Mouse (Mus musculus): ENCODE data around the gene Lmbrd1. TPM values are rescaled to one million over a fixed set of nuclear protein-coding genes. Genes with fewer than 3 reads are reported as not detected.
"Not testable (repeated sequence)": the region's sequence is repeated elsewhere in the genome, so short reads cannot be mapped to it uniquely, and the experiment has no call there.

The Lmbrd1 gene
- polyA plus RNA-seq, 1 experiment: 44.6 TPM

DNA sequence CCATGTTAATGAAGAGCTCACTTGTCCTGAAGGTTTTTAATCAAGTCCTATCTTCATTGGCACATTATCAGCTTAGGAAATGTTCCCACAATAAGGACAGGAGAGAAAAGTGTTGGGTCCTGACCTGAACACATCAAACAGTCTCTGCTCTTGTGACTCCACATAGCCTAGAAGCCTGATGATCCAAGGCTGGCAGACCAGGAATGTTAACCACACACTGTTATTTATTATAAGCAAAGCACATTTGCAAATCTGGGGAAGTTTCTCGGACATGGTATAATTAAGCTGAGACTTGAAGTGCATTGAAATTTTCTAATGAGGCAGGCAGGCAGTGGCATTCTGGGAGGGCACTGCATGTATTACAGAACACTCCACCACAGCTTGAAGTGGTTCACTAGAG is 41.8 kb downstream of the Lmbrd1 start:
- no peak for DNase-seq (ENCODE audit: low spot score)

DNA sequence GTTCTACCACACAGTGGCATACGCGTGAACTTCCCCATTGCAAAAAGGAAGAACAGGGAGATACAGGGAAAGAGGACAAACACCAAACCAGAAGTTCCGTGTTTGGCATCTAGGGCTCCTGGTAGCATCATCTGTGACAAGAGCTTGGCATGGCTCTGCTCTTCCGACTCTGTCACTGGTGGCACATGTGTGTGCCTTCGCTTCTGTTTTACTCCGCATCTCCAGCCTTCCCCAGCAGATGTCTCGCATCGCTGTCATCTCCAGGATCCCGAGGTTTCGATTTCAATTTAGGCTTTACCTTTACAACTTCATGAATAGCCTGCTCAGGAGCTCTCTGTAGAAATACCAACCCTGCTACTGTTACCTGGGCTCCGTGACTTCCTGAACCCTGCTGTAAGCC is 51.4 kb downstream of the Lmbrd1 start:
- DNase-seq (ENCODE audit: low spot score): no peak

DNA sequence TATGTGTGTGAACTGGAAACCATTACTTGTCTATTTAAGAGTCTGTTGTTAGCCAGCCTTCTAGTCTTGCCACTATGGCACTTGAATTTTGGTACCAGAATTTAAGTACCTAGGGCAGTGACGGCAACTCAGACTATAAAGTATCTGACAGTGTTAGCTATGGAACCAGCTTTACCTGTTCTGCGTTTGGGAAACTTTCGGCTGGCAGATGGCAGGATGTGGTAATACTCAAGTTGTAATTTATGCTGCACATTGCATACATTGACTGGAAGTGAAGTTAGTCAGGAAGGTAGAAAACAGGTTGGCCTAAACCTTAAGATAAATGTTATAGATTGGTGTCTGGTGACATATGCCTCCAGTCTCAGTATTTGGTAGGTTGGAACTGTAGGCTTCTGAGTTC is 53.9 kb downstream of the Lmbrd1 start:
- DNase-seq (ENCODE audit: low spot score): no peak

DNA sequence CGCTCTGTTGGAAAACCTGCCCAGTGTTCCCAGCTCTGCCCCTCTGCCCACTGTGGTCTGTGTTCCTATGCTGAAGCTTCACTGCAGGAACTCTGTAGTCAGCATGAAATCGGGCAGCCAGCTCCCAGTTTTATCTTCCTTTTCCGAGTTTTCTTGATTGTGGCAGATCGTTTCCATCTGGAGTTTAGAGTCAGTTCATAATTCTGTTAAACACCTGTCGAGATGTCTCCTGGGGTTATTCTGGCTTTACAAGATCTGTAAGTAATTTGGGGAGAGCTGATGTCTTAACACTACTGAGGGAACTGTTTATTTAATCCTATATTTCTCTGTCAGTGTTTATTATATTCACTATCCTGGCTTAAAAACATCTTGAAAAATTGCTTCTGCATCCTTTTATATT is 56.4 kb downstream of the Lmbrd1 start:
- DNase-seq (ENCODE audit: low spot score): no peak

DNA sequence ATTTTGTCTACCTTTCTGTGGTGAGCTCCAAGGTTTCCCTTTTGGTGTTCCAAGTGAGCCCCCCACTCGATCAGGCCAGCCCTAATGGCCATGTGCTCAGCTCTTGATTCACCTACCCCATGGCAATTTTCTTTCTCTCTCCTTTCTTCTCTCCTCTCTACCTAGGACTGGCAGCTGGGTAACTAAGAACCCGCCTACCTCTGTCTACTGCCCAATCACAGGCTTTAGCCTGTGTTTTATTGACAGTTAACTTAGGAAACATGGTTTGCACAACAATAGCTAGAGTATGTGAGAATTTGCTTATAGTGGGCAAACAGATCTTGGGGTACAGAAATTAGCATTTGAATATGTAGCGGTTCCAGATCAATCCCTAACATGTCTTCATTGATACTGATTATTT is 62.5 kb downstream of the Lmbrd1 start:
- no peak for DNase-seq (ENCODE audit: low spot score)

DNA sequence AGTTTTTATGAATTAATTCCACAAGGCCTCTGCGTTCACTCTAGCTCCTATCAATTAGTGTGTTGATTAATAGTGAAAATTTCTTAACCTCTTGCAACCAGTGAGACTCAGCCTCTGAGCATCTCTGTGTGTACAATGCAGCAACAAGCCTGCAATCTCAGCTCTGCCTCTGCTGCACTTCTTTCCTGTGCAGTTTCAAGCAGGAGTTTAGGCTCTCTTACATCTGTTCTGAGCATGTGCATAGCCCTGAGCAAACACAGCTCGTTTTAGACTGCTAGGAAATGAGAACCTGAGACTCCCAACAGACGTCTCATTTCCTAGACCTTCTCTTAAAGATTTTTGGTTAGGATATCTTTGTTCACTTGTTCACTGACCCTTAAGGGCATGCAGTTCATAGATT is 63.1 kb downstream of the Lmbrd1 start:
- no peak for DNase-seq (ENCODE audit: low spot score)

DNA sequence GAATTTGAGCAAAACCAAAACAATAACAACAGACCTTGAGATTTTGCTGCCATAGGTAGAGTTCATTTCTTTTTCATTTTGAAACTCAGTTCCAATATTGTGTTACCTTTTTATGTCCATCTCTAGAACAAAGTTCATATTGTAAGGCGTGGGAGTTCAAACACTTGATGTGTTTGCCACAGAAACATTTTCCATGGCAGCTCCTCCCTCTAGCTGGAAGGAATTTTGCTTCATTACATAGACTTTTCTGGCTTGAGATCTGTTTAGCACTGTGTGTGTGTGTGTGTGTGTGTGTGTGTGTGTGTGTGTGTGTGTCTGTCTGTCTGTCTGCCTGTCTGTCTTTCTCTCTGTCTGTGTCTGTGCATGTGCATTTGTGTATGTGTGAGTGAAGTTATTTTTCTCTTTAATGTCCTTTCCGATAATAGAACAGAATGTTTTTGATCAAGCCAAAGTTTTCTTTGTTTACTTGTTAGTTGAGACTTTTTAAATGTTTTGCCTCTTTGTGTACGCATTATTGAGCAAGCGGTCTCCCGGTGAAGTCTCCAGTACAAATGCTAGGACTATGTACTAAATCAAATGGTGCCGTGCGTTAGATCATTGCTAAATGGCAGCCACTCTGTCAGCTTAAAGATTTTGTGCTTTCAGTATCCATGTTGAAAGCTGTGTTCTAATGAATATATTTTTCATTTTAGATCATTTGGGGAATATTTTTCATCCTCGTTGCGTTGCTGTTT is 64.9 kb downstream of the Lmbrd1 start:
- DNase-seq (ENCODE audit: low spot score): no peak

DNA sequence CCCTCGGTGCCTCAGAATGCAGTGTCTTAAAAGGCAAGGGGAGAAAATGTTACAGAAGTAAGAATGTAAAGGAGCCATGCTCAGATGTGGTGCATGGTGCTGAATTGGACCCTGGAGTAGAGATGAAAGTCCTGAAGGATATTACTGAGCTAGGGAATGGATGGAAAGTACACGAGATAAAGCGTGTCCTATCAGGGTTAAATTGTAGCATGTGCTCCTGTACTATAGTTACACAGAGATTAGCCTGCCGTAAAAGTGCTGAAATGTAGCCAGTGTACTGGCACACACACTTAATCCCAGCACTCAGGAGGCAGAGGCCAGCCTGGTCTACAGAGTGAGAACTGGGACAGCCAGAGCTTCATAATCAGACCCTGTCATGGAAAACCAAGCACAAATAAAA is 74.3 kb downstream of the Lmbrd1 start:
- no peak for DNase-seq (ENCODE audit: low spot score)

DNA sequence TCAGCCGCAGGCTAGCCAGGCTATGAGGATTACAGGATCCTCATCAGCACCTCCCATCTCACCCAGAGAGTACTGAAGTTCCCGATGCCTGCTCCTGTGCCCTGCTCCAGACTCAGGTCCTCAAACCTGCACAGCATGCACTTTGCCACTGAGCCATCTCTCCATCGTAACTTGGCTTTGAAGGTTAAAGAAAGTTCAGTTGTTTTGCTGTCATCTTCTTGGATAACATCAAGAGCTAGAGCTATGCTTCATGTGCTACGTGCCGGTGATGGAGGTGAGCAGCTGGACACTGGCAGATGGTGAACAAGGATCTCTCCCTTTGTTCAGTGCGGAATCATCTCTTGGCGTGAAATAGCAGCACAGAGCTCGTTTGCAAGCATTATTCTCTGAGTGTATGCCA is 80.1 kb downstream of the Lmbrd1 start:
- DNase-seq (ENCODE audit: low spot score): no peak

DNA sequence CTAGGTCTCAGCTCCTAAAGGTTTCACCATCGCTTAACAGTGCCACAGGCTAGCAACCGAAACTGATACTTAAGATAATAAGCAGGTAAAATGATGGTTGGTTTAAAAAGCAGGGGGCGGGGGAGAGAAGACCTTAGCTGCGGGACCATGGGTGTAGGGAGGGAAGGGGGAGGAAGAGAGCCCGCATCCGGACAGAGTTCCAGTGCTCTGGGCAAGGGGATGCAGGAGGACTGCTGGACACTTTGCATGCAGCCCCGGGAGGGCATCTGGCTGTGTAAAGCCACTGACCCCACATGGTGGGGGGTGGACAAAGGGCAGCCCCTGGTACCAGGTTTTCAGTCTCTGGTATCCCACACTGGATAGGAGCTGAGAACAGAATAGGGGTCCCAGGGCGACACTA is 88.0 kb downstream of the Lmbrd1 start:
- DNase-seq (ENCODE audit: low spot score): no peak

DNA sequence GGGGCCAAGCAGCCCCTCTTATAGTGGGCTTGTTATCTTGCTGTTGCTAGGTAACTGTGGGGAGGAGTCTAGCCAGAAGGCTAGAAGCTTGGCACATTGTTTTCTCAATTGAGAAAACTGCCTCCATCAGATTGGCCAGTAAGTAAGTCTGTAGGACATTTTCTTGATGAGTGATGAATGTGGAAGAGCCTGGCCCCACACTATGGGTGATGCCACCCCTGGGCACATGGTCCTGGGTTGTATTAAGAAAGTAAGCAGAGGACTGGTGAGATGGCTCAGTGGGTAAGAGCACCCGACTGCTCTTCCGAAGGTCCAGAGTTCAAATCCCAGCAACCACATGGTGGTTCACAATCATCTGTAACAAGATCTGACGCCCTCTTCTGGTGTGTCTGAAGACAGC is 88.8 kb downstream of the Lmbrd1 start:
- DNase-seq (ENCODE audit: low spot score): not testable (repeated sequence)

DNA sequence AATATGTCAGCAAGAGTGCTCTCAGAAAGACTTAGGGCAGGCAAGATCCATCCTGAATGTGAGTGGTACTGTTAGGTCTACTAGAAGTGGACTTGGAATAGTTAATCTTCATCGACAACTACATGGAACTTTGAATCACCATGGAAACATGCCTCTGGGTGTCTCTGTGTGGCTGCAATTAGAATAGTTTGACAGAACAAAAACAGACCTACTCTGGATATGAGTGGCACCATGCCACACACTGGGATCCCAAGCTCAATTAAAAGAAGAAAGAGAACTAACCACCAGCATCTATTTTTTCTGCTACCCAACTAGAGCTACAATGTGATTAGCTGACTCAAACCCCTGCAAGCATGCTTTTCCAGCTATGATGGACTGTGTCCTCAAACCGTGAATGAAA is 95.2 kb downstream of the Lmbrd1 start:
- DNase-seq (ENCODE audit: low spot score): no peak

DNA sequence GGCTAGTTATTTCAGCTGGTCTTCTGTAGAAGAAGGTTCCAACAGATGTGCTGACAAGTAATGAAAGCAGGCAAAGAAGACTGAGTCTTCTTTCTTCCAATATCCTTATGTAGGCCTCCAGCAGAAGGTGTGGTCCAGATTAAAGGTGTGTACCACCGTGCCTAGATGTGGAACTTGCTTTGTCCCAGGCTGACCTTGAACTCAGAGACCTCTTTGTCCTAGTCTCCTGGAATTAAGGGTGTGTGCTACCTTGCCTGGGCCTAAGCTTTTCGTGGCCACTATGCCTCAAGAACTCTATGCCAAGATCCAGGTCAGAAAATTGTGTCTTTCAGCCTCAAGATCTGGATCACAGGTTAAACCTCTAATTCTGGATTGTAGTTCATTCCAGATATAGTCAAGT is 98.1 kb downstream of the Lmbrd1 start:
- no peak for DNase-seq (ENCODE audit: low spot score)

DNA sequence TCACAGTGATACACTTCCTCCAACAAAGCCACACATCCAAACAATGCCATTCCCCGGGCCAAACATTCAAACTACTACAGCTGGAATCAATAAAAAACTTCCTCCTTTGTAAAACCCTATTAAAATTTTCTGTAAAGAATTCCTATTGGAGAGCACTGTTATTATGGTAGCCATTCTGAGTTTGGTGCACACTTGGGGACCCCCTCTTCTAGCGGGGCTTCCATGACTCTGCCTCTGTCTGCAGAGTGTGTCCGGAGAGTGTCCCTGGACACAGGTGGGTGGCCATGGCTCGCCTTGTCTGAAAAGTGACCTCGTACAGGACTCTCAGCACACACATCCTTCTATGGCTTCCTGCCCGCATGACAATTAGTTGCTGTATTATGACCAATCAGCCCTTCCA is 114.7 kb downstream of the Lmbrd1 start:
- DNase-seq (ENCODE audit: low spot score): no peak

DNA sequence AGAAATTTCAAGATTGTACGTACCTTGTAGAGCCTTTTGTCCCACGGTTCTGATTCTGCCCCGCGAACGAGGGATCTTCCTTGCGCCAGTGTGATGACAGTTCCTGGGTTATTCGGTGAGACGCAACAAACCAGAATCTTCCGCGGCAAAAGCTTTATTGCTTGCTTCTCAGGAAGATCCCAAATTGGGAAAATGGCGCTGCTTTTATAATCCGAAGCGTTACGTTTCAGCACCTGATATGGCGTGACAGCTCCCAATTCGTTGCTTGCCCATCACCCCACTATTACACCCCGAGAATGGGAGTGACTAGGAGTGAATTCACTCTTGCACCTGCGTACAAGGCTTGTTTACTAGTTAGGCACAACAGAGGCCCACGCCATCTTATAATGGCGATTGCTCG is 129.5 kb downstream of the Lmbrd1 start:
- DNase-seq (ENCODE audit: low spot score): not testable (repeated sequence)

Other genes with a start within 250 kb of the Lmbrd1 start
- gene Col19a1, start 91.2 kb upstream of the Lmbrd1 start, polyA plus RNA-seq (2012; rRNA removed): 0.70 and 1.0 TPM in 2 replicates

Data from urinary bladder, adult 2 months (tissue).